Mouse (Mus musculus): ENCODE data around the gene Uso1.

Uso1 gene

DNA sequence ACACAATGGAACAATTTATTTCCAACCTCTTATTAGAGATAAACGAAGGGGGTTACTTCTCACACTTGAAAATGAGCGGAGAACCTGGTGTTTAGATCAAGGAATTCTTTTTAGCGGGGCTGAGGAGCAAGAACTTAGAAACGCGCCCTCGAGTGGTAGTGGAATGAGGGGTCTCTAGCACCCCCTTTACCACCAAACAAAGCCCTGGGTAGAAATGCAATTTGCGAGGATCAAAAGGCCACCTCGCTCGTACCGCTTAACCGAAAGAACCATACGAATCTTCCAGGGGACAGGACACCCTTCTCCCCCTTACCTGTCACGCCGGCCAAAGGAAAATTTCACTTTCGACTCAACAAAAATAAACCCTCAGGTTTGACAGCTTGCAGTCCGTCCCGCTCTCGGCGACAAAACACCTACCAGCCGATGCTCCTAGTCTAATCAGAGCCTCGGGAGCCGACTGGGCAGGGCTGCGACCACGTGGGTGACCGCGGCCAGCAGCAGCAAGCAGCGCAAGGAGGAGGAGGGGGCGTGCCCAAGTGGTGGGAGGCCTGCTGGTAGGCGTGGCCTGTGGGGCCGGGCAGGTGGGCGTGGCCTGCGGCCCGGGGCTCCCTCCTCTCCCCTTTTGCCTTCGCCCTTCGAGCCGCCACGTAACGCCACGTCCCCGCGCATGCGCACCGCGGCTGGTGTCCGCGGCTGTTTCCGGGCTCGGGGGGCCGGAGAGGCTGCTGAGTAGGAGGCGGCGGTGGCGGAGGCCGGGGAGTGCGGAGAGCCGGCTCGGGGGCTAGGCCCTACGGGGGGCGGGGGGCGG lies at the start of gene Uso1:
Uso1 (plus strand) TSS at position 700 of the 808 bp plus-strand sequence.
- DNase-seq = peak; percentile 100

DNA sequence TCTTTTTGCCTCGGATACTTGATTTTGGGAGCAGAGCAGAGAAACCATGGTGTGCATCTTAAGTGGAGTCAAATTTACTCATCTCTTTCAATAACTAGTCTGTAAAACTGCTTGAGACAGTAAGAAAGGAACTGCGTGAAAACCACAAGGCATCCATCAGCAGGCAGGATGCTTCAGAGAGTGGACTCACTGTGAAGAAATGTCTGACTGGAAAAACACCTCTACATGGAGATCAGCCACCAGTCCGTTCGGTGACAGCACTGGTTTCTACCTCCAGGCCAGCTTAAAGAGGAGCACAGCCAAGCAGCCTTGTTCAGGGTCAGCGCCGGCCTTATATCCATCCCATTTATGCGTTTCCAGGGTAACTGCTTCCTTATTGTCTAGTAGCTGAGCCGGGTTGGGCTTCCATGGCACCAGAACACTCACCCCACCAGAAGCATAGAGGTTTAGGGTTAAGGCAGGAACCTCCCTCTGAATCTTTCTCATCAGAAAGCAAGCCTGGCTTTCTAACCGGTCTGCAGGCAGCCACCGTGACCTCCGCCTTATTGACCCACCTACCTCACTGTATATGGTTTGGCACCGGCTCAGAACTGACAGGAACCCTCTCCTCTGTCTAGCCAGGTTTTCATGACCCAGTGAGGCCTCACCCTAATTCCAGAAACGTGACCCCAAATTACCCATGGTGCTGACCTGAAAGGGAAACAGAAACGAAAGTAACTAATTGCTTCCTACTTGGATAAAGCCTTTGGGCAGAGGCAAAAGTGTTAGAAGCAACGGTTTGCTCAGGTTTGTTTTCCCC lies 44.3 kb upstream of the Uso1 start:
- DNase-seq = no peak

DNA sequence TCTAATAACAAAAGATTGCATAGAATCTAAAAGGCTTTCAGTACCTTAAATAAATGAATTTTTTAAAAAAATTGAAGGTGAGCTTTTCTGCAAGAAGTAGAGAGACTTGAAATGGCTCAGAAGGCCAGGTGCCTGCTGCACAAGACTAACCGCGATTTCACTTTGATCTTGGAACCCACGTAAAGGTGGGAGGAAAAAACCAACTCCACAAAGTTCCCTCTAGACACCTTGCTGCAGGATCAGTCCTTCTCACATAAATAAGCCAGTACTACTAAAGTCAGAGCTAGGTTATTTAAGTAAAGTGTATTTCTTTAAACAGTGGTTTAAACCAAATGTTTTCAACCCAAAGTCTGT lies 43.7 kb upstream of the Uso1 start:
- DNase-seq = no peak

GRCm38 (mm10) chr5:92096786-92097185 lies 41.0 kb upstream of the Uso1 start:
- peak; percentile 37 to 49 for DNase-seq

GRCm38 (mm10) chr5:92097779-92098178 lies 40.0 kb upstream of the Uso1 start:
- DNase-seq = no peak

DNA sequence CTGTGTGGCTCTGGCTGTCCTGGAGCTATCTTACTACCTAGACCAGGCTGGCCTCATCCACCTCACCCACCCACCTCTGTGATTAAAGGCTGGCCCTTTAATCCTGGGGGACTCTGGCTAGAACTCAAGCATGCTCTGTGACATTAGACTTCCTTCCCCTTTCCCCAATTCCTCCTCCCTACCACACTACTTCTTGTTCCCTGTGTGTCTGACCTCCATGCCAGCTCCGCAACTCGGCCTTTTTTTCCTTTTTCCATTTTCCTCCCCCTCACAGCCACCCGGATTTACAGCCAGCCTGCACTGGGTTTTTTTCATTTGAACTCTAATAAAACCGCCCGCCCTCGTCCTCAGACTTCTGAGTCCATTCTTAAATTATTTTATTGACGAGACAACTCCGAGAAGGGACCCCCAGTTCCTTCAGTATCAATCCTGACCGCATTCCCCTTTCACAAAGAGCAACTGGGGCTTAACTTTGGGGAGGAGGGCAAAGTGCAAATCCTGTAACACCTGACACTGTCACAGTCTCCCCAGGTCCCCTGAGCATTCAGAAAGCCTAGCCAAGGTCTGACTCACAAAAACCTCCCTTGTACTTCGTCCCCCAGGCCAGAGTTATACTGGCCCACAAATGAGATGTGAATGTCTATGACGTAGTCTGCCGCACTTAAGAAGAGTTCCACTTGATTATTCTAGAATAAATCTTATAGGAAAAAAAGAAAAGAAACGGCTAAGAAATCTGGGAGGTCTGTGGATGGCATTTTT lies 39.2 kb upstream of the Uso1 start:
- no peak for DNase-seq

GRCm38 (mm10) chr5:92101601-92102000 lies 36.1 kb upstream of the Uso1 start:
- no peak for DNase-seq

DNA sequence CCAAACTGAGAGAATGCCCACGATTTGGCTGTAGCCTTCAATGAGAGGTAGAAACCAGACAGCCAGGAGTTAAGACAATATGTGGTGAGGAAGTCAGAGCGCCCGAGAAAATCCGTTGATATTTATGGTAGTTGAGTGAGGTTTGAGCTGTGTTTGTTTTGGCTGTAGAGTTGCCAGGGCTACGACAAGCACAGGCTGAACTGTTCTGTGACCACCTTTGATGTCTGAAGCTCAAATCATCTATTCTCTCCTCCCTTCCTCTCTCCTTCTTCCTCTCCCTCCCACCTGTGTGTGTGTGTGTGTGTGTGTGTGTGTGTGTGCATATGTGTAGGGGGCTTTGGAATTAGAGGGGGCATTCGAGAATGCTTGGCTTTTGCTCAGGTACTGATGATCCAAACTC lies 34.7 kb upstream of the Uso1 start:
- no peak for DNase-seq

- DNase-seq = peak in 1 of 2 experiments; percentile 11
Observed at GRCm38 (mm10) chr5:92103816-92104415, 33.8 kb upstream of the Uso1 start.

- peak; percentile 33 to 45 for DNase-seq
Observed at GRCm38 (mm10) chr5:92106327-92107125, 31.2 kb upstream of the Uso1 start.

- DNase-seq = no peak
Observed at GRCm38 (mm10) chr5:92107282-92107681, 30.5 kb upstream of the Uso1 start.

GRCm38 (mm10) chr5:92110818-92111355 lies 26.9 kb upstream of the Uso1 start:
- no peak for DNase-seq

DNA sequence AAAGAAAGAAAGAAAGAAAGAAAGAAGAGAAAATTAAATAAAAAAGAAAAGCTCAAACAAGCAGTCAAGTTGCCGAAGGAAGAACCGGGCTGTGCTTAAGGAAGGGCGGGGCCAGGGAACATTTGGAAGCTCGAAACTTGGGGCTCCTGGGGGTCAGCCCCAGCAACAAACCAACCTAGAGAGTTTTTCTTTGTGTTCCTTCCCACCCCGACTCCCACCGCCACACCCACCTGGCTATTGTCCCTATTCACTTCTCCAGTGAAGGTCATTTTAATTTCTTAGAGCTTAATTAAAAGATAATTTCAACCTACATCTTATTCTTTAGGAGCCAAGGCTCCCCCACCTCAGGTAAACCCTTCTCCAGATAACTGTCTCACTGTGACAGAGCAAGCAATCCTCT lies 25.6 kb upstream of the Uso1 start:
- DNase-seq = no peak

GRCm38 (mm10) chr5:92112585-92112984 lies 25.2 kb upstream of the Uso1 start:
- DNase-seq = no peak

DNA sequence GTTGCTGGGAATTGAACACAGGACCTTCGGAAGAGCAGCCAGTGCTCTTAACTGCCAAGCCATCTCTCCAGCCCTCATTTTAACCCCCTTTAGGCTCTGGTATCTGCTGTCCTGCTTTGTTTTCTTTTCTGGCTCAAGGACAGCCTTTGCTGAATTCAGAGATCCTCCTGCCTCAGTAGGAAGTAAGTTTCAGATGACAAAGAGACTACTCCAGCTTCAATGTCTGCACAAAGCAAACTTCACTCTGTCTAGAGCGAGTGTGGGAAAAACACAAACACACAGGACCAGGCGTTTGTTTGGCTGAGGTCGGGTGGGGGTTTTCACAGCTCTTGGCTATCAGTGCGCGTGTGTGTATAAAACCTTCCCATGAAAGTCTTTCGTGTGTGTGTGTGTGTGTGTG lies 24.3 kb upstream of the Uso1 start:
- DNase-seq = no peak

DNA sequence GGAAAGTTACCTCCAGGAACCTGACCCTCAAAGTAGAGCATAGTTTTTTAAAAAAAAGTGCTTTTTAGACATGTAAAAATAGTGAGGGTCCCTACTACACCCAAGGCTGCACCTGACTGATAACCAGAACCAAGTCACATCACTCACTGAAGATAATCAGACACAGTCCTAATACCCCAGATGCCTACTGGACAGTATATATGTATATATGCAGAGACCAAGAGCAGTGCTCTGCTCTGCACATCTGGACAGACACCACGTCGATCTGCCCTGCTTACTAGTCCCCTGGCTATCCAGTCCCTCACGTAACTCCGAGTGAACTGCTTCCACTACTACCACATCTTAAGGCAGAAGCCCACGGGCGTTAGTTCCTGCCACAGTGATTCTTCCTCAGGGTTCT lies 23.5 kb upstream of the Uso1 start:
- DNase-seq = no peak

- DNase-seq = no peak
Observed at GRCm38 (mm10) chr5:92114939-92115338, 22.8 kb upstream of the Uso1 start.

GRCm38 (mm10) chr5:92117823-92118403 lies 19.8 kb upstream of the Uso1 start:
- DNase-seq = peak; percentile 77 to 85

DNA sequence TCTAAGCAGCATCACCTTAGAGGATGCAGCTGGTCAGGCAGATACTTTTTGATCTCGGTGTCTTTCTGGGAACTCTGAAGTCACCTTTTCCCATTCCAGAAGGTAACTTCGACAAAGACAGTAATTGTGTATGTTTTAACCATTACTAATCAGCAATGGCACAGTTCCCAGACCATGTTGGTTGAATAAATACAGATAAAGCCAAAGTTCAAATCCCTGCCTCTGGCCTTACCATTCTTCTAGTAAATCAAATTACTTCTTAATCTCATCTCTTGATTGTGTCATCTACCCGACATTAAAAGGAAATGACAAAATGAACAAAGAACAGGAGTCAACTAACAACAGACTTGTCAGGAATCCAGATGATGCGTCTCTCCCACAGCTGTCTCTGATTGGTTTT lies 16.1 kb upstream of the Uso1 start:
- no peak for DNase-seq

DNA sequence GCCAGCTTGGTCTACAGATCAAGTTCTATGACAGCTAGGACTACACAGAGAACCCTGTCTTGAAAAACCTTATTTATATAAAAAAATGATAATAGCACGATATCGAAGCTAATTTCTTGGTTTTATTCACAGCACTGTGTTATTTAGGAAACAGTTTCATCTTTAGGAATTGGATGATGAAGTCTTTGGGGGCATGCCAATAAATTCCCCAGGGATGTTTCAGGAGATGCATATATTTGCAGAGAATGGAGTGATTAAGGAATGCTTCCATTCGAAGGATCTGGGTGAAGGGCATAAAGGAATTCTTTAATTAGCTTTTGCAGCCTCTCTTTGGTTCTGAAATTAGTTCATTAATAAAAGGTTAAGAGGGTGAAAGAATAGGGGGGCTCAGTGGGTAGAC lies 12.3 kb upstream of the Uso1 start:
- DNase-seq = no peak

GRCm38 (mm10) chr5:92127141-92127625 lies 10.6 kb upstream of the Uso1 start:
- no peak for DNase-seq
